Mouse (Mus musculus): ENCODE results near the gene Cipc.

Cipc gene

GRCm38 (mm10) chr12:86960791-86961335 is 14.0 kb downstream of the Cipc start:
- DNase-seq (ENCODE audit: low spot score in 2 of 2): no peak

- DNase-seq (ENCODE audit: low spot score in 2 of 2): no peak
Measured at GRCm38 (mm10) chr12:86961589-86962344, 14.9 kb downstream of the Cipc start.

- no peak for DNase-seq (ENCODE audit: low spot score in 2 of 2)
Measured at GRCm38 (mm10) chr12:86964278-86965057, 17.6 kb downstream of the Cipc start.

- no peak for DNase-seq (ENCODE audit: low spot score in 2 of 2)
Measured at GRCm38 (mm10) chr12:86965237-86965799, 18.5 kb downstream of the Cipc start.

GRCm38 (mm10) chr12:86968468-86969219 is 21.8 kb downstream of the Cipc start:
- DNase-seq (ENCODE audit: low spot score in 2 of 2): peak; percentile 70 to 84

- DNase-seq (ENCODE audit: low spot score in 2 of 2): no peak
Measured at GRCm38 (mm10) chr12:86969220-86969601, 22.4 kb downstream of the Cipc start.

GRCm38 (mm10) chr12:86971089-86971488 is 24.2 kb downstream of the Cipc start:
- no peak for DNase-seq (ENCODE audit: low spot score in 2 of 2)

- peak; percentile 83 to 84 for DNase-seq (ENCODE audit: low spot score in 2 of 2)
Measured at GRCm38 (mm10) chr12:86973216-86973615, 26.4 kb downstream of the Cipc start.

GRCm38 (mm10) chr12:86973706-86974105 is 26.9 kb downstream of the Cipc start:
- DNase-seq (ENCODE audit: low spot score in 2 of 2): peak in 1 of 2 experiments; percentile 67

GRCm38 (mm10) chr12:86974387-86975288 is 27.8 kb downstream of the Cipc start:
- DNase-seq (ENCODE audit: low spot score in 2 of 2): peak; percentile 77 to 83

- no peak for DNase-seq (ENCODE audit: low spot score in 2 of 2)
Measured at GRCm38 (mm10) chr12:86975761-86976160, 28.9 kb downstream of the Cipc start.

- DNase-seq (ENCODE audit: low spot score in 2 of 2): no peak
Measured at GRCm38 (mm10) chr12:86976511-86977168, 29.8 kb downstream of the Cipc start.

- peak in 1 of 2 experiments; percentile 77 for DNase-seq (ENCODE audit: low spot score in 2 of 2)
Measured at GRCm38 (mm10) chr12:86977833-86978232, 31.0 kb downstream of the Cipc start.

GRCm38 (mm10) chr12:86981180-86981579 is 34.3 kb downstream of the Cipc start:
- DNase-seq (ENCODE audit: low spot score in 2 of 2): no peak

GRCm38 (mm10) chr12:86983470-86984193 is 36.8 kb downstream of the Cipc start:
- peak; percentile 80 for DNase-seq (ENCODE audit: low spot score in 2 of 2)

- DNase-seq (ENCODE audit: low spot score in 2 of 2): no peak
Measured at GRCm38 (mm10) chr12:86984194-86984555, 37.3 kb downstream of the Cipc start.

GRCm38 (mm10) chr12:86986562-86986961 is 39.7 kb downstream of the Cipc start:
- DNase-seq (ENCODE audit: low spot score in 2 of 2): no peak

- no peak for DNase-seq (ENCODE audit: low spot score in 2 of 2)
Measured at GRCm38 (mm10) chr12:86988227-86988626, 41.4 kb downstream of the Cipc start.

GRCm38 (mm10) chr12:86989378-86989777 is 42.5 kb downstream of the Cipc start:
- peak in 1 of 2 experiments; percentile 64 for DNase-seq (ENCODE audit: low spot score in 2 of 2)

All from right cerebral cortex, postnatal 10 days (tissue).